Mouse (Mus musculus) macrophage (primary cell): Measurements from ENCODE around the gene Cdca8. TPM values are rescaled to one million over a fixed set of nuclear protein-coding genes. Genes with fewer than 3 reads are reported as not detected.

Source experiments
- H3K27ac ChIP-seq: fragments of 350-480 bp; formaldehyde crosslinking; 2 replicates; pipeline ENCODE4 v1.9.0; 2021
- H3K36me3 ChIP-seq: fragments of 350-480 bp; formaldehyde crosslinking; 2 replicates; pipeline ENCODE4 v1.9.0; 2021; ENCODE audit errors: inconsistent target
- H3K4me3 ChIP-seq: fragments of 350-480 bp; formaldehyde crosslinking; 2 replicates; pipeline ENCODE4 v1.9.0; 2021; ENCODE audit errors: inconsistent target
- H3K79me2 ChIP-seq: fragments of 350-480 bp; formaldehyde crosslinking; 2 replicates; pipeline ENCODE4 v1.9.0; 2021; ENCODE audit errors: inconsistent target
- WGBS: methylation state at CpG from one replicate; pipeline ENCODE4 v1.1.7; 2026; ENCODE audit warnings: inconsistent platforms; ENCODE audit not compliant: missing documents; 5-methylcytosine and 5-hydroxymethylcytosine counted together
- polyA plus RNA-seq: library from polyadenylated mRNA; stranded (reverse); fragments of 250-400 nt; gene quantifications from 3 replicates; pipeline ENCODE4 v1.2.4, GENCODE M21; 2018; ENCODE audit warnings: inconsistent platforms

Gene Cdca8
- polyA plus RNA-seq, 1 experiment from 2014 or later, result 19.0 TPM

GRCm38 (mm10) chr4:124872719-124873118 is 66.4 kb downstream of the Cdca8 start:
- Histone ChIP-seq H3K79me2 (no peaks in the 10 kb centered on the region), H3K4me3 (no peak overlapping the region), H3K36me3 (no peaks in the 10 kb centered on the region), H3K27ac (no peak overlapping the region)
- 88% methylated on average over 1 of the region's 1 CpGs for WGBS

Other genes with a start within 250 kb of the Cdca8 start
- gene Utp11, start 245.7 kb downstream of the Cdca8 start, polyA plus RNA-seq, result 32.1 to 58.7 TPM (median 57.7 TPM) in 3 replicates
- 24.2 to 70.3 TPM (median 28.8 TPM) in 3 replicates for gene Fhl3, start 238.6 kb downstream of the Cdca8 start, polyA plus RNA-seq
- gene Sf3a3, start 224.5 kb downstream of the Cdca8 start, polyA plus RNA-seq, result 38.3 to 63.8 TPM (median 62.7 TPM) in 3 replicates
- 20.2 to 23.6 TPM (median 22.9 TPM) in 3 replicates for gene Inpp5b, start 197.5 kb downstream of the Cdca8 start, polyA plus RNA-seq
- gene Mtf1, start 137.2 kb downstream of the Cdca8 start, polyA plus RNA-seq, result 12.8 to 14.1 TPM (median 13.2 TPM) in 3 replicates
- 12.5 to 25.5 TPM (median 17.8 TPM) in 3 replicates for gene Yrdc, start 88.6 kb downstream of the Cdca8 start, polyA plus RNA-seq
- 2.6 to 13.3 TPM (median 13.0 TPM) in 3 replicates for gene 1110065P20Rik, start 88.1 kb downstream of the Cdca8 start, polyA plus RNA-seq
- gene Maneal, start 77.1 kb downstream of the Cdca8 start, polyA plus RNA-seq, result 0.18 to 0.49 TPM (median 0.26 TPM) in 3 replicates
- not detected in 3 replicates for gene Epha10, start 58.4 kb downstream of the Cdca8 start, polyA plus RNA-seq
- gene 9930104L06Rik, start 2.3 kb downstream of the Cdca8 start, polyA plus RNA-seq, result 8.4 to 11.2 TPM (median 9.5 TPM) in 3 replicates
- gene Rspo1, start 47.1 kb upstream of the Cdca8 start, polyA plus RNA-seq, result not detected in 3 replicates
- 26.3 to 51.8 TPM (median 39.8 TPM) in 3 replicates for gene Gnl2, start 77.3 kb upstream of the Cdca8 start, polyA plus RNA-seq
- gene Dnali1, start 126.4 kb upstream of the Cdca8 start, polyA plus RNA-seq, result 0.09 TPM in 1 of 3 replicates, not detected in the others
- gene Snip1, start 127.4 kb upstream of the Cdca8 start, polyA plus RNA-seq, result 15.9 to 19.4 TPM (median 15.9 TPM) in 3 replicates
- gene Meaf6, start 145.8 kb upstream of the Cdca8 start, polyA plus RNA-seq, result 18.5 to 49.2 TPM (median 35.8 TPM) in 3 replicates
- gene Zc3h12a, start 188.5 kb upstream of the Cdca8 start, polyA plus RNA-seq, result 6.2 to 14.2 TPM (median 8.5 TPM) in 3 replicates